Mouse (Mus musculus) heart, embryonic 10.5 days (tissue): ENCODE results near the gene Cap1. TPM values are rescaled to one million over a fixed set of nuclear protein-coding genes. Genes with fewer than 3 reads are reported as not detected.
A peak's percentile ranks its signal among the peaks of the same experiment; 100 is the strongest.

Experiments
- DNase-seq: peaks from one replicate; pipeline ENCODE4 v3.0.0-alpha.2; 2017; ENCODE audit warnings: low spot score
- H3K27ac ChIP-seq: fragments of 300-500 bp; sonication (generic); 2 replicates; pipeline ENCODE4 v1.5.1; 2016; ENCODE audit warnings: mild to moderate bottlenecking
- H3K27me3 ChIP-seq: fragments of 300-500 bp; sonication (generic); 2 replicates; pipeline ENCODE4 v1.6.1; 2016; ENCODE audit warnings: mild to moderate bottlenecking; ENCODE audit not compliant: poor library complexity, insufficient read depth, severe bottlenecking
- H3K36me3 ChIP-seq: fragments of 300-500 bp; sonication (generic); 2 replicates; pipeline ENCODE4 v1.6.1; 2016; ENCODE audit warnings: mild to moderate bottlenecking, moderate library complexity
- H3K4me1 ChIP-seq: fragments of 300-500 bp; sonication (generic); 2 replicates; pipeline ENCODE4 v1.6.1; 2016; ENCODE audit warnings: mild to moderate bottlenecking
- H3K4me3 ChIP-seq: fragments of 300-500 bp; sonication (generic); 2 replicates; pipeline ENCODE4 v1.5.1; 2016; ENCODE audit warnings: mild to moderate bottlenecking, moderate library complexity
- H3K9me3 ChIP-seq: fragments of 300-500 bp; sonication (generic); 2 replicates; pipeline ENCODE4 v1.6.1; 2016; ENCODE audit warnings: mild to moderate bottlenecking, moderate library complexity
- WGBS: fragments of 180-500 bp; shearing (Covaris S2); methylation state at CpG from one replicate; pipeline ENCODE4 v1.1.7; 2016; 5-methylcytosine and 5-hydroxymethylcytosine counted together
- polyA plus RNA-seq: library from polyadenylated mRNA; unstranded; fragments of >200 nt; fragmentation: Nextera tagmentation; extraction: Ambion mirVana; gene quantifications from 2 replicates; pipeline ENCODE4 v1.2.1, GENCODE M21; 2016

The Cap1 gene
- polyA plus RNA-seq, 1 experiment from 2014 or later = 21.7 TPM

DNA sequence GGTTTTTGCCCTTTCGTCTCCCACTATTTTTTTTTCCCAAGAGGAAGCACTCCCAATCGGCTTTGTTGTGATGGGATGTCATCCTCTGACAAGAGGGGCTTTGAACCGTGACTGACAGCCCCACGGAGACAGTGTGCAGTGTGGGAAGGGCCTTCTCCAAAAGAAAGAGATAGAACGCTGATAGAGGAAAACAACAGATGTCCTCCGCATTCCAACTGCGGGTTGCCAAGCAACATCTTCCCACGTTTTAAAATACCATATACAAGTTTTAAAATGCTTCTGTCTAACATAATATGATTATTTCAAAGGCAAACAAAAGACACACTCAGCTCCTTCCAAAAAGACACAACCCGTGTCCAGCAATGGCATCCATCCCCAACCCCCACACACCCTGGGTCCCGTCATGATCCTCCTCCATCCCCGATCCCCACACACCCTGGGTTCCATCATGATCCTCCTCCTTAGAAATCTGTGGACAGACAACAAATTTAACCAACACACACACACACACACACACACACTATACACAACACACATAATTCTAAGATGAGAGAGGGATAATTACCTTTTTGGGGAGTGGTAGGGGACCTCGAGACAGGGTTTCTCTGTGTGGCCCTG lies 23.8 kb upstream of the Cap1 start:
- DNase-seq = no peak

DNA sequence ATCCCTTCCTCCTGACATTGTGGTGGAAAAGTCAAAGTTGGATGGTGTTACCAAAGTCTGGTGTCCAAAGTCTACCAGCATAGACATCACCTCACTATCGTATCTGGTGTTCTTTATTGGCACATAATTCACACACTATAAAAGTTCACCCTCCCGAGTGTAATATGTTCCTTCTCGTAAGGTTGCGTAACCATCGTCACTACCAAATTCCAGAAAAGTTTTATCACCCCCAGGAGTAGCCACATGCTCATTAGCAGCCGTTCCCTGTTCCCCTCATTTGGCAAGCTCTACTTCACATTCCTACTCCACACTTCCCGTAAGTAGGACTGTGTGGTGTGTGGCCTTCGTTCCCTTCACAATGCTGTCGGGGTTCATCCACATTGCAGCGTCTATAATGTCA lies 19.5 kb upstream of the Cap1 start:
- Histone ChIP-seq H3K4me1 (no peaks in the 10 kb centered on the region), H3K27me3 (no peaks in the 10 kb centered on the region), H3K4me3 (no peak overlapping the region), H3K9me3 (no peaks in the 10 kb centered on the region), H3K27ac (no peak overlapping the region), H3K36me3 (no peaks in the 10 kb centered on the region)
- WGBS = 81% methylated on average over 10 of the region's 10 CpGs
- DNase-seq = no peak

More for the DNA sequence above, 23.8 kb upstream of the Cap1 start:
- Histone ChIP-seq H3K27me3 (no peaks in the 10 kb centered on the region), H3K4me3 (no peak overlapping the region), H3K4me1 (no peaks in the 10 kb centered on the region), H3K27ac (no peak overlapping the region), H3K36me3 (no peaks in the 10 kb centered on the region), H3K9me3 (0 out of 2 replicates have a peak, but pooled peaks cover 3% of the 10 kb centered on the region)
- WGBS = 49% methylated on average over 12 of the region's 12 CpGs

GRCm38 (mm10) chr4:122903709-122904108 lies 17.9 kb upstream of the Cap1 start:
- Histone ChIP-seq H3K4me3 (no peak overlapping the region), H3K4me1 (no peaks in the 10 kb centered on the region), H3K36me3 (no peaks in the 10 kb centered on the region), H3K9me3 (no peaks in the 10 kb centered on the region), H3K27me3 (no peaks in the 10 kb centered on the region), H3K27ac (no peak overlapping the region)
- 87% methylated on average over 3 of the region's 3 CpGs for WGBS
- no peak for DNase-seq

- Histone ChIP-seq H3K4me1 (no peaks in the 10 kb centered on the region), H3K36me3 (no peaks in the 10 kb centered on the region), H3K4me3 (no peak overlapping the region), H3K27ac (no peak overlapping the region), H3K27me3 (no peaks in the 10 kb centered on the region), H3K9me3 (no peaks in the 10 kb centered on the region)
- no peak for DNase-seq
- 17% methylated on average over 6 of the region's 6 CpGs for WGBS
These were observed 16.3 kb upstream of the Cap1 start for GRCm38 (mm10) chr4:122902156-122902555.

DNA sequence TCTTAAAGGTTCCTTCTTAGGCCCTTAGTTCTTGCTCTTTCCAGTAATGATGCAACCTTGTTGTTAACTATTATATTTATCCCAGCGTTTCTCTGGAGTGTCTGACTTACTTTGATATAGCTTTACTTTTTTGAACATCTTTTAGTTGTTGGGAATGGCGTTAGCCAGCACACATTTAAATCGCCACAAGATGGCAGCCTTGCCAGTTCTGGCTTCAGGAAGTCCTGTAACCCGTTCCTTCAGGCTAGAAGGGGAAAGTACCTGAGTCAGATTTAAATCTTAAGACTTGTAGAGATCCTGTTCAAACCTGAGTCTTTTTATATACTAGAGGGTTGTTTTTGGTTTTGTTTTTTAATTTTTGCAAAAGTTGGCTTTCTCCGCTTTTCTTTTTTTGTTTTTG lies 12.5 kb upstream of the Cap1 start:
- peak; percentile 79 for DNase-seq
- no peak overlapping the region for H3K27ac ChIP-seq
- no peaks in the 10 kb centered on the region for H3K9me3 ChIP-seq
- no peaks in the 10 kb centered on the region for H3K27me3 ChIP-seq
- no peaks in the 10 kb centered on the region for H3K36me3 ChIP-seq
- no peak overlapping the region for H3K4me3 ChIP-seq
- 13% methylated on average over 5 of the region's 5 CpGs for WGBS
- no peaks in the 10 kb centered on the region for H3K4me1 ChIP-seq

DNA sequence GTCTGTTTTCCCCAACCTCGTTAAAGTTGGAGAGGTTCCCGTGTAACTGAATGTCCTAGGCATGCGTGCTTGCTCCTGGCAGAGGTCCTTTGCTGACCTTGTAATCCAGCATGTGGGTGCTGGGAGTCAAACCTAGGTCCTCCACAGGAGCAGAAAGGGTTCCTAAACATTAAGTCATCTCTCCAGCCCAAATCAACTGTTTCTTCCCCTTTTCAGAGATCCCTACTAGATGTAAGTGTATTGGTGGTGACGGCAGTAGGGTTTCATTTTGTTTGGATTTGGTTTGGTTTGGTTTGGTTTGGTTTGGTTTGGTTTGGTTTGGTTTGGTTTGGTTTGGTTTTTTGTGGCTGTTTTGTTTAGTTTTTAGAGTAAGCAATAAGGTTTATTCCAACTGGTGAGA lies 11.9 kb upstream of the Cap1 start:
- H3K27ac ChIP-seq = no peak overlapping the region
- H3K9me3 ChIP-seq = no peaks in the 10 kb centered on the region
- H3K4me3 ChIP-seq = no peak overlapping the region
- no peak for DNase-seq
- no peaks in the 10 kb centered on the region for H3K4me1 ChIP-seq
- no peaks in the 10 kb centered on the region for H3K27me3 ChIP-seq
- 80% methylated on average over 4 of the region's 4 CpGs for WGBS
- no peaks in the 10 kb centered on the region for H3K36me3 ChIP-seq

DNA sequence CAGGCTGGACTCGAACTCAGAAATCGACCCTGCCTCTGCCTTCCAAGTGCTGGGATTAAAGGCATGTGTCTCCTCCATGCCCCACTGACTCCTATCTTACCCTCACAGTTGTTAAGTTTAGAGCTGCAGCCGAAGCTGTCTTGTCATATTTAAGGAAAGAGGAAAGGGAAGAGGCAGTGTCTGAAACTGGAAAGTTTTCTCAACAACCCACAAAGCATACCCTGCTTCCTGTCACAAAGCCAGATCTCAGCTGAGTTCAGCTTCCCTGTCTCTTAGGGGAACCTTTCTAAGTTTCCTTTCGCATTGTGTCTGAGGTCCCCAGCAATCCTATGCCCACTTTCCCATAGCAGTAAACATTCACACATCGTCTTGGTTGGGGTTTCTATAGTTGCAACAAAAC lies 6.3 kb upstream of the Cap1 start:
- WGBS = 58% methylated on average over 5 of the region's 5 CpGs
- peaks cover 7% of the 10 kb centered on the region for H3K4me1 ChIP-seq
- no peaks in the 10 kb centered on the region for H3K9me3 ChIP-seq
- H3K27me3 ChIP-seq = no peaks in the 10 kb centered on the region
- DNase-seq = no peak
- H3K36me3 ChIP-seq = no peaks in the 10 kb centered on the region
- no peak overlapping the region for H3K4me3 ChIP-seq
- no peak overlapping the region for H3K27ac ChIP-seq

DNA sequence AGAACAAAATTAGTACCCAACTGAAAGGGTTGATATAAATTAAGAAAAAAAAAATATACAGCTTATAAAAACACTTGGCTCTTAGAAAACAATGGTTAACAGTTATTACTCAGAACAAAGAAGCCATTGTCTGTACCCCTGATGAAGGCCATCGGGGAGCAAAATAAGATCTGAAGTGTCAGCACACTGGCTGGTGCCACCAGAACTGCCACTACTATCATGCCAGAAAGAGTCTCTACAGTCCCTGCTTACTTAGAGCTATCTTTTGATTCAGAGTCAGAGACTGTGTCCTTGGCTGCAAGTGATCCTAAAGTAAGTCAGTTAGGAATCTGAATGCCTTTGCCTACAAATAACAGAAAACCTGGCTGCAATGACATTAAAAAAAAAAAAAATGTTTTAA lies 5.7 kb upstream of the Cap1 start:
- H3K4me3 ChIP-seq = no peak overlapping the region
- no peaks in the 10 kb centered on the region for H3K36me3 ChIP-seq
- no peaks in the 10 kb centered on the region for H3K9me3 ChIP-seq
- no peak for DNase-seq
- no peak overlapping the region for H3K27ac ChIP-seq
- WGBS = 45% methylated on average over 1 of the region's 1 CpGs
- H3K27me3 ChIP-seq = no peaks in the 10 kb centered on the region
- H3K4me1 ChIP-seq = peaks cover 7% of the 10 kb centered on the region

- WGBS = 18% methylated on average over 3 of the region's 3 CpGs
- Histone ChIP-seq H3K4me1 (peaks cover 7% of the 10 kb centered on the region), H3K27me3 (no peaks in the 10 kb centered on the region), H3K4me3 (no peak overlapping the region), H3K36me3 (no peaks in the 10 kb centered on the region), H3K9me3 (no peaks in the 10 kb centered on the region), H3K27ac (peak overlapping the region; percentile 69; the same call in 1 of the 2 replicates)
- peak; percentile 80 for DNase-seq
These were observed 5.1 kb upstream of the Cap1 start for GRCm38 (mm10) chr4:122890881-122891481.

- no peaks in the 10 kb centered on the region for H3K9me3 ChIP-seq
- no peaks in the 10 kb centered on the region for H3K27me3 ChIP-seq
- DNase-seq = no peak
- H3K4me3 ChIP-seq = peak overlapping the region; percentile 85; the same call in 1 of the 2 replicates
- H3K36me3 ChIP-seq = no peaks in the 10 kb centered on the region
- H3K27ac ChIP-seq = peak overlapping the region; percentile 99
- peaks cover 25% of the 10 kb centered on the region for H3K4me1 ChIP-seq
- 78% methylated on average over 2 of the region's 2 CpGs for WGBS
These were observed 1.5 kb upstream of the Cap1 start for GRCm38 (mm10) chr4:122887336-122887735.

DNA sequence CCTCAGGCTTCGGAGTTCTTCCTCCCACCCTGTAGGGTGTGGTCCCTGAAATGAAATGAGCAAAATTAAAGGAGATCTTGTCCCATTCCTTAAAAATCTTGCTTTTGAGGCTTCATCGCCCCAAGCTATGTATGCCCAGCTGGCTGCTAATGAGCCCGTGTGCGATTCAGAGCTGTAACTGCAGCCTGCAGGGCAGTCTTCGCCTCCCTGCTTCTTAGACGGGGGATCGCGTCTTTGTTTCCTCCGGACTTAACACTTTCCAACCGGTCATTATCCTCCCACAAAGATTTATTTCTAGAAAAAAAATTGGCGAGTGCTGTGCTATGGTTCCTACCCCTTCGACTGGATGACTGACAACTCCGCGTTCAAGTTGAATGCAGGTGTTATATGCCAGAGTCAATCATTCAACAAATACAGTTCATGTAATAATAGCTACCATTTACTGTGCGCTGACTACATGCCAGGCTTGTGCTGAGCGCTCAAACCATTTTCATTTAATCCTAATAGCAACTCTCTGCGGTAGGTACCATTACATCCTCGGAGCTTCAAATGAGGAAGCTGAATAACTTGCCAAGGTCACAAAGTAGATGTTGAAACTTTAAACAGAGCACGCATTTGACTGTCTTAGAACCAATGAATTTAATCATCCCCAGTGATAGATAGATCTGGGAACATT lies 861 bp upstream of the Cap1 start:
- DNase-seq = no peak
- 9% methylated on average over 19 of the region's 19 CpGs for WGBS
- no peaks in the 10 kb centered on the region for H3K9me3 ChIP-seq

GRCm38 (mm10) chr4:122884481-122885340 lies 1.1 kb downstream of the Cap1 start:
- DNase-seq = no peak
- H3K4me3 ChIP-seq = peak overlapping the region; percentile 85
- no peaks in the 10 kb centered on the region for H3K27me3 ChIP-seq
- peaks cover 17% of the 10 kb centered on the region for H3K4me1 ChIP-seq
- peak overlapping the region; percentile 99 for H3K27ac ChIP-seq
- H3K9me3 ChIP-seq = no peaks in the 10 kb centered on the region
- 37% methylated on average over 12 of the region's 12 CpGs for WGBS
- H3K36me3 ChIP-seq = no peaks in the 10 kb centered on the region

More for the DNA sequence above, 861 bp upstream of the Cap1 start:
- no peaks in the 10 kb centered on the region for H3K36me3 ChIP-seq
- H3K4me1 ChIP-seq = peaks cover 25% of the 10 kb centered on the region
- peak overlapping the region; percentile 99 for H3K27ac ChIP-seq
- peak overlapping the region; percentile 85 for H3K4me3 ChIP-seq
- no peaks in the 10 kb centered on the region for H3K27me3 ChIP-seq

GRCm38 (mm10) chr4:122884051-122884450 lies 1.8 kb downstream of the Cap1 start:
- H3K9me3 ChIP-seq = no peaks in the 10 kb centered on the region
- H3K4me1 ChIP-seq = peaks cover 17% of the 10 kb centered on the region
- no peaks in the 10 kb centered on the region for H3K36me3 ChIP-seq
- no peak overlapping the region; the same call in 1 of the 2 replicates for H3K27ac ChIP-seq
- 57% methylated on average over 2 of the region's 2 CpGs for WGBS
- H3K4me3 ChIP-seq = peak overlapping the region; percentile 85
- H3K27me3 ChIP-seq = no peaks in the 10 kb centered on the region
- DNase-seq = no peak
